Mouse (Mus musculus): ENCODE data around the gene Wdr95. TPM values are rescaled to one million over a fixed set of nuclear protein-coding genes. Genes with fewer than 3 reads are reported as not detected.

Wdr95 gene
- polyA plus RNA-seq, 1 experiment from 2014 or later: not detected

GRCm38 (mm10) chr5:149625547-149625946 is 97.1 kb downstream of the Wdr95 start:
- Histone ChIP-seq H3K4me1 (replicated peaks; ENCODE audit: control insufficient read depth, insufficient read depth) (no peaks in the 10 kb centered on the region), H3K9ac (ENCODE audit: low read length) (no peak overlapping the region), H3K4me2 (replicated peaks; ENCODE audit: low read depth) (no peak overlapping the region), H3K27ac (replicated peaks) (no peak overlapping the region), H3K9me3 (ENCODE audit: control insufficient read depth, low read length) (no peaks in the 10 kb centered on the region), H3K4me3 (ENCODE audit: low read depth, low read length) (no peak overlapping the region), H3K27me3 (ENCODE audit: control insufficient read depth, insufficient read depth, low read length) (no peaks in the 10 kb centered on the region), H3K36me3 (ENCODE audit: control insufficient read depth, insufficient read depth, low read length) (peaks cover 38% of the 10 kb centered on the region)
- WGBS: 81% methylated on average over 3 of the region's 3 CpGs
- TF ChIP-seq EP300 (optimal IDR thresholded peaks at IDR 0.05) (no peak), CTCF (IDR thresholded peaks at IDR 0.05; ENCODE audit: low read depth) (no peak)
- no peak for DNase-seq (ENCODE audit: low spot score)
- ATAC-seq (ENCODE audit: low FRiP score, low TSS enrichment): no peak

- Histone ChIP-seq H3K4me1 (replicated peaks; ENCODE audit: control insufficient read depth, insufficient read depth) (0 out of 2 replicates have a peak, but pooled peaks cover 3% of the 10 kb centered on the region), H3K9me3 (ENCODE audit: control insufficient read depth, low read length) (no peaks in the 10 kb centered on the region), H3K27ac (replicated peaks) (no peak overlapping the region), H3K9ac (ENCODE audit: low read length) (no peak overlapping the region), H3K27me3 (ENCODE audit: control insufficient read depth, insufficient read depth, low read length) (no peaks in the 10 kb centered on the region), H3K4me3 (ENCODE audit: low read depth, low read length) (peak overlapping the region; percentile 72), H3K4me2 (replicated peaks; ENCODE audit: low read depth) (peak overlapping the region; percentile 87), H3K36me3 (ENCODE audit: control insufficient read depth, insufficient read depth, low read length) (peaks cover 11% of the 10 kb centered on the region)
- no peak for ATAC-seq (ENCODE audit: low FRiP score, low TSS enrichment)
- 53% methylated on average over 11 of the region's 11 CpGs for WGBS
- TF ChIP-seq EP300 (optimal IDR thresholded peaks at IDR 0.05): no peak
- no peak for TF ChIP-seq CTCF (IDR thresholded peaks at IDR 0.05; ENCODE audit: low read depth)
- DNase-seq (ENCODE audit: low spot score): no peak
These were observed 106.0 kb downstream of the Wdr95 start for GRCm38 (mm10) chr5:149634409-149635035.

DNA sequence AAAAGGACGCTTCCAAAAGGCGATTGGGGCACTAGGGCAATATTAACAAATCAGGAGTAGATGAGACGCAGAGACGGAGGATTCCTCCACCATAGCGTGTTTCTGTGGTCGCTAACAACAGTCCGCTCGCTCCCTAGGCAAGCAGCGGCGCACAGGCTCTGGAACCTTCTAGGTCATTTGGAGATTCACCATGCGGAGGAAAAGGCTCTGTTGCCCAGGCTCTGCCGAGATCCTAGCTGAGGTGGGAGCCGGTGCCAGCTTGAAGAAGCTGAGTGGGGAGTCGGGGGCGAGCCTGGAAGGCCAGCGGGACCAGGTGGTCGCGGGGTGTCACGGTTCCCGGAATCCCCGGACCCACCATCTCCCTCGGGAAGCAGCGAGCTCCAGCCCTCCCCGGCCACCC is 107.1 kb downstream of the Wdr95 start:
- no peak for TF ChIP-seq CTCF (IDR thresholded peaks at IDR 0.05; ENCODE audit: low read depth)
- no peak for TF ChIP-seq EP300 (optimal IDR thresholded peaks at IDR 0.05)
- H3K4me1 ChIP-seq (replicated peaks; ENCODE audit: control insufficient read depth, insufficient read depth): 0 out of 2 replicates have a peak, but pooled peaks cover 3% of the 10 kb centered on the region
- no peaks in the 10 kb centered on the region for H3K9me3 ChIP-seq (ENCODE audit: control insufficient read depth, low read length)
- peak overlapping the region; percentile 90 for H3K27ac ChIP-seq (replicated peaks)
- H3K36me3 ChIP-seq (ENCODE audit: control insufficient read depth, insufficient read depth, low read length): peaks cover 3% of the 10 kb centered on the region; the same call in 1 of the 2 replicates
- H3K4me2 ChIP-seq (replicated peaks; ENCODE audit: low read depth): peak overlapping the region; percentile 87
- DNase-seq (ENCODE audit: low spot score) (no peak), ATAC-seq (ENCODE audit: low FRiP score, low TSS enrichment) (no peak)
- H3K27me3 ChIP-seq (ENCODE audit: control insufficient read depth, insufficient read depth, low read length): no peaks in the 10 kb centered on the region
- peak overlapping the region; percentile 66 for H3K9ac ChIP-seq (ENCODE audit: low read length)
- WGBS: under 1% methylated on average over 24 of the region's 24 CpGs
- H3K4me3 ChIP-seq (ENCODE audit: low read depth, low read length): peak overlapping the region; percentile 72

DNA sequence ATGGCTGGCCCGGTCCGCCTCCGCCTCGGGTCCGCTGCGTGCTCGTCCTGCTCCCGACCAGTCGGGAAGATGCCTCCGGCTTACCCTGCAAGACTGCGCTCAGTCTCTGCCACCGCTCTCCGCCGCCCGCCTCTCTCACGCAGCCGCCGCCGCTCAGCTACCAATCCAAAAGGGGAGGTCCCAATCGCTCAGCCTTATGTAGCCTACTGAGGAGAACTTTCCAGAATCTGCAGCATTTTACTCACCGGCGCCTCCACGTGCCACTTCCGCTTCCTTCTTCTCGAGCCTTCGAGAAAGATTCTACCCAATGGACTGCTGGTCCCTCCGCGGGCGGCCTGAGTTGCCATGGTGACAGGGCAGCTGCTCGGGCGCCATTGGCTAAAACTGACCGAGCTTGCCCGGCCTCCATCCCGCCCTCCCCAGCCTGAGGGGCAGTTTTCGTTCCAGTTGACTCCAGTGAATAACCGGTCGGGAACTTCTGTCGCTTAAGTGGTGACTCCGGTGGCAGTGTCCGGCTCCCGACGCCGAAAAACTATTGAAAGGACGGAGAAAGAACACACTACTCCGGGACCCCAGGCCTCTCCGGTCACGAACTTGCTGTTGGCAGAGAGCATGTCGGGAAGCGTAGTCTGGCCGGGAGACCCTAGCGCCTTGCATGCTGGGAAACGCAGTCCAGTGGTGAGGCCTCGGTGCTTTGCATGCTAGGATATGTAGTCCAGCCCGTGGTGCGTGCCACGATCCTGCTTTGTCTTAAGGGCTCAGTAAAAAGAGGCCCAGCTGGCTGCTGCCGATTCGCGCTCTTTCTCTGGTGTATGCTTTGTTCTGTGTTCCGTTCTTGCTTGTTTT is 107.8 kb downstream of the Wdr95 start, which contains the start of gene Hsph1:
Hsph1 (minus strand) TSS at position 302 of the 846 bp plus-strand sequence.
- H3K4me1 ChIP-seq (replicated peaks; ENCODE audit: control insufficient read depth, insufficient read depth): 0 out of 2 replicates have a peak, but pooled peaks cover 3% of the 10 kb centered on the region
- H3K27me3 ChIP-seq (ENCODE audit: control insufficient read depth, insufficient read depth, low read length): no peaks in the 10 kb centered on the region
- TF ChIP-seq CTCF (IDR thresholded peaks at IDR 0.05; ENCODE audit: low read depth) (peak; percentile 49), EP300 (optimal IDR thresholded peaks at IDR 0.05) (no peak)
- peak within 1 kb of the TSS; percentile 90 for H3K27ac ChIP-seq (replicated peaks)
- under 1% methylated on average over 60 of the region's 60 CpGs for WGBS
- no peaks in the 10 kb centered on the region; the same call in 1 of the 2 replicates for H3K36me3 ChIP-seq (ENCODE audit: control insufficient read depth, insufficient read depth, low read length)
- ATAC-seq (ENCODE audit: low FRiP score, low TSS enrichment): peak; percentile 99
- H3K9me3 ChIP-seq (ENCODE audit: control insufficient read depth, low read length): no peaks in the 10 kb centered on the region
- H3K9ac ChIP-seq (ENCODE audit: low read length): peak within 1 kb of the TSS; percentile 66
- DNase-seq (ENCODE audit: low spot score): peak; percentile 96
- H3K4me2 ChIP-seq (replicated peaks; ENCODE audit: low read depth): peak within 1 kb of the TSS; percentile 87
- peak within 1 kb of the TSS; percentile 72 for H3K4me3 ChIP-seq (ENCODE audit: low read depth, low read length)

- TF ChIP-seq EP300 (optimal IDR thresholded peaks at IDR 0.05): no peak
- Histone ChIP-seq H3K27me3 (ENCODE audit: control insufficient read depth, insufficient read depth, low read length) (no peaks in the 10 kb centered on the region), H3K9me3 (ENCODE audit: control insufficient read depth, low read length) (no peaks in the 10 kb centered on the region), H3K36me3 (ENCODE audit: control insufficient read depth, insufficient read depth, low read length) (no peaks in the 10 kb centered on the region; the same call in 1 of the 2 replicates), H3K4me2 (replicated peaks; ENCODE audit: low read depth) (peak overlapping the region; percentile 37), H3K27ac (replicated peaks) (no peak overlapping the region), H3K4me3 (ENCODE audit: low read depth, low read length) (peak overlapping the region; percentile 72), H3K4me1 (replicated peaks; ENCODE audit: control insufficient read depth, insufficient read depth) (0 out of 2 replicates have a peak, but pooled peaks cover 3% of the 10 kb centered on the region), H3K9ac (ENCODE audit: low read length) (no peak overlapping the region)
- DNase-seq (ENCODE audit: low spot score) (no peak), ATAC-seq (ENCODE audit: low FRiP score, low TSS enrichment) (no peak)
- 49% methylated on average over 8 of the region's 8 CpGs for WGBS
These were observed 108.8 kb downstream of the Wdr95 start for GRCm38 (mm10) chr5:149637306-149637705.

All from stomach, postnatal 0 days (tissue).